Mouse (Mus musculus) adrenal gland, postnatal 0 days (tissue): ENCODE data around the gene Cdkn2a. TPM values are rescaled to one million over a fixed set of nuclear protein-coding genes. Genes with fewer than 3 reads are reported as not detected.

ENCODE experiments used
- polyA plus RNA-seq: library from polyadenylated mRNA; unstranded; fragments of >200 nt; fragmentation: Nextera tagmentation; extraction: Ambion mirVana; gene quantifications from 2 replicates; pipeline ENCODE4 v1.2.1, GENCODE M21; 2015

The Cdkn2a gene
- polyA plus RNA-seq: 0.19 TPM in 1 of 2 replicates, not detected in the other

DNA sequence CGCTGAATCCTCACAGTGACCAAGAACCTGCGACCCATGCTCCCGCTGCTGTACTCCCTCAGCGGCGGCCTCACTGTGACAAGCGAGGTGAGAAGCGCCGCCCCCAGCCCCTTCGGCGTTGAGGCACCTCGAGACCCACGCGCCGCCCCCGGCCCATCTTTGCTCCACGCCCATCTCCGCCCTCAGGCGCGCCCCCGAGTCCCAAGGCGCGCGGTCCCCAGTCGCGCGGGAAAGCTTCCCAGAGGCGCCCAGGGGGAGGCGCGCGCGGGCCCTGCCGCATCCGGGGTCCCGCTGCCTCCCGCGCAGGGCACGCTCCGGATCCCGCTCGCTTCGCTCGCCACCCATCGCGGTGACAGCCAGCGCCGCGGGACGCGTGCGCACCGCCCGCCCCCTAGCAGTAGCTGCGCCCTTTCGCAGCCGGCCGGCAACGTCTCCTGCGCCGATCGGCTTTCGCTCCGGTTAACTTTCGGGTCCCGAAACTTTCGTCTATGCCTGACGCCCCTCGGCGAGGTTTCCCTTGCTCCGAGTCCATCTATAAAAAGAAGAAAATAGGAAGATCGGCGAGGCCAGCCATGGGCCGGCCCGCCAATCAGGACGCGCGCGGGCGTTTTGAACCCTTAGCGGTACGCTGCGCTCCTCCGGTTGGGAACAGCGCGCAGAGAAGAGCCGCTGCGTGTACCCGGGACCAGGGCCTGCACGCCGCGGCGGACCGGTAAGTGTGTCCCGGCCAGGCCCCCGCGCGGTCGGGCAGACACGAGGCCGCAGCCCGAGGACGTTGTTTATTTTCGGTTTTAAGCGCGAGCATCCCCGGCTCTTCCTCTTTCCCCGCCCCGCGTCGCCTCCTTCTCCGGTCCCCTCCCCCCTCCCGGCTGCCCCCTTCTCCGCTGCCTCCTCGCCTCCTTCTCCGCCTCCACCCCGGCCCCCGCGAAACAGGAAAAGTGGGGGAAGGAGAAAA, at the start of gene Cdkn2a:
Gene Cdkn2a, minus strand, starts transcription at position 168 of the 955 bp plus-strand sequence.

DNA sequence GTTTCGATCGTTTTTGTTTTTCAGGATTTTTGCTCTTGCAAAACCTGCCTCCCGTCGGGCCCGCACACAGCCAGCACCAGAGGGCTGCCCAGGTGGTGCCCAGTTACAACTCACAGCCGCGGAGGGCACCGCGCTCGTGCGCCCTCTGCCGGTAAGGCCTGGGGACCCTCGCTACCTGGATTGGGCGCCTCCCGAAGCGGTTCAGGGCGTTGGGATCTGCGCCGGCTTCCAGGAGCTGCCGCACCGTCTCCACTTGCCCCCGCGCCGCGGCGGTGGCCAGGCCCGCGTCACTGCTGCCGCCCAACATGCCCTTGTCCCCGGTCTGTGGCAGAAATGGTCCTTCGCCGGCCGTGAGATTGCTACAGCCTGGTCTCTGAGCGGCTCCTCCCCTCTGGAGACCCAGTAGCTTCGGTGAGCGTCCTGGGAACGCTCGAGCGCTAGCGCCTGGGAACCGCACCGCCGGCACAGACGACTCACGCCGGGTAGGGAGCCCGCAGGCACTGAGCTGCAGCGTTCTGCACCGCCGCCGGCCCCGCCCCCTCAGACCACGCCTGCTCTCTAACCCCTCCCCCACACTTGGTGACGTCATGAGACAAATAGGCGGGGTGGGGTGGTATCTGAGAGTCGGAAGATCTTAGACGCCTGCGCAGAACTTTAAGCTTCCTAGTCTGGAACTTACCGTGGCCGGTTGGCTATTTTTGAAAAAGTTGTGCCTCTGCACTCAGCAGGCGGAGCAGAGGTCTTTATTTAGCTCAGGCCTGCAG, 16.2 kb upstream of the Cdkn2a start, which contains the start of gene Cdkn2b:
Gene Cdkn2b, minus strand, starts transcription at position 549 of the 764 bp plus-strand sequence.

Other genes with a start within 250 kb of the Cdkn2a start
- 20.8 and 38.8 TPM in 2 replicates for gene Mtap, start 157.5 kb downstream of the Cdkn2a start, polyA plus RNA-seq
- 2.7 and 2.9 TPM in 2 replicates for gene Cdkn2b, start 16.4 kb upstream of the Cdkn2a start, polyA plus RNA-seq